Mouse (Mus musculus) spleen, adult 18-20 months (tissue): ENCODE data around the gene Brd3os.
A peak's percentile ranks its signal among the peaks of the same experiment; 100 is the strongest.

ENCODE experiments used
- DNase-seq, 2 experiments: peaks; one replicate each; pipeline ENCODE4 v3.0.0; 2022; ENCODE audit warnings: mixed read lengths in 2 of 2

The Brd3os gene

GRCm38 (mm10) chr2:27469292-27469990 lies 27.3 kb downstream of the Brd3os start:
- peak; percentile 28 to 39 for DNase-seq

- DNase-seq, result no peak
These were observed 27.8 kb downstream of the Brd3os start for GRCm38 (mm10) chr2:27469991-27470355.

- no peak for DNase-seq
These were observed 28.4 kb downstream of the Brd3os start for GRCm38 (mm10) chr2:27470535-27470934.

GRCm38 (mm10) chr2:27471170-27471584 lies 29.1 kb downstream of the Brd3os start:
- DNase-seq, result no peak

- DNase-seq, result no peak
These were observed 31.1 kb downstream of the Brd3os start for GRCm38 (mm10) chr2:27473061-27473765.

- no peak for DNase-seq
These were observed 31.8 kb downstream of the Brd3os start for GRCm38 (mm10) chr2:27473911-27474310.

- DNase-seq, result peak in 1 of 2 experiments; percentile 32
These were observed 32.7 kb downstream of the Brd3os start for GRCm38 (mm10) chr2:27474621-27475484.

GRCm38 (mm10) chr2:27475495-27476302 lies 33.6 kb downstream of the Brd3os start:
- DNase-seq, result peak; percentile 86

GRCm38 (mm10) chr2:27476303-27477192 lies 34.4 kb downstream of the Brd3os start:
- DNase-seq, result no peak

GRCm38 (mm10) chr2:27479821-27480220 lies 37.7 kb downstream of the Brd3os start:
- no peak for DNase-seq

GRCm38 (mm10) chr2:27480367-27480766 lies 38.2 kb downstream of the Brd3os start:
- no peak for DNase-seq

- no peak for DNase-seq
These were observed 40.2 kb downstream of the Brd3os start for GRCm38 (mm10) chr2:27482265-27482861.

GRCm38 (mm10) chr2:27486725-27487124 lies 44.6 kb downstream of the Brd3os start:
- no peak for DNase-seq

GRCm38 (mm10) chr2:27487336-27488049 lies 45.4 kb downstream of the Brd3os start:
- DNase-seq, result no peak

GRCm38 (mm10) chr2:27488362-27488761 lies 46.2 kb downstream of the Brd3os start:
- DNase-seq, result no peak

- DNase-seq, result no peak
These were observed 48.8 kb downstream of the Brd3os start for GRCm38 (mm10) chr2:27490939-27491338.
